Mouse (Mus musculus) kidney, adult 8-10 months (tissue): Measurements from ENCODE around the gene Vangl1.
"Not testable (repeated sequence)": the region's sequence is repeated elsewhere in the genome, so short reads cannot be mapped to it uniquely, and the experiment has no call there.

ENCODE experiments used
- DNase-seq, 2 experiments: peaks; one replicate each; pipeline ENCODE4 v3.0.0; 2022

Vangl1 gene

GRCm38 (mm10) chr3:102167555-102168210 lies 36.8 kb downstream of the Vangl1 start:
- DNase-seq: no peak

GRCm38 (mm10) chr3:102166794-102167193 lies 37.7 kb downstream of the Vangl1 start:
- DNase-seq: no peak

- no peak for DNase-seq
These were observed 38.2 kb downstream of the Vangl1 start for GRCm38 (mm10) chr3:102166287-102166620.

- DNase-seq: no peak
These were observed 38.8 kb downstream of the Vangl1 start for GRCm38 (mm10) chr3:102165536-102166286.

- DNase-seq: no peak
These were observed 39.6 kb downstream of the Vangl1 start for GRCm38 (mm10) chr3:102164911-102165310.

- DNase-seq: not testable (repeated sequence)
These were observed 40.6 kb downstream of the Vangl1 start for GRCm38 (mm10) chr3:102163861-102164260.

GRCm38 (mm10) chr3:102159423-102160325 lies 44.8 kb downstream of the Vangl1 start:
- DNase-seq: peak in 1 of 2 experiments; percentile 18

- no peak for DNase-seq
These were observed 45.6 kb downstream of the Vangl1 start for GRCm38 (mm10) chr3:102158759-102159422.

- DNase-seq: no peak
These were observed 46.8 kb downstream of the Vangl1 start for GRCm38 (mm10) chr3:102157652-102158051.

GRCm38 (mm10) chr3:102156737-102157136 lies 47.8 kb downstream of the Vangl1 start:
- DNase-seq: no peak

- DNase-seq: peak; percentile 31 to 32
These were observed 50.4 kb downstream of the Vangl1 start for GRCm38 (mm10) chr3:102154107-102154506.

GRCm38 (mm10) chr3:102152872-102153271 lies 51.6 kb downstream of the Vangl1 start:
- peak; percentile 36 to 41 for DNase-seq

- peak; percentile 19 to 31 for DNase-seq
These were observed 52.0 kb downstream of the Vangl1 start for GRCm38 (mm10) chr3:102152471-102152870.

- DNase-seq: no peak
These were observed 52.6 kb downstream of the Vangl1 start for GRCm38 (mm10) chr3:102151850-102152249.

- DNase-seq: no peak
These were observed 54.6 kb downstream of the Vangl1 start for GRCm38 (mm10) chr3:102149941-102150340.

GRCm38 (mm10) chr3:102147189-102147588 lies 57.3 kb downstream of the Vangl1 start:
- DNase-seq: no peak

GRCm38 (mm10) chr3:102146428-102146827 lies 58.1 kb downstream of the Vangl1 start:
- no peak for DNase-seq

GRCm38 (mm10) chr3:102145645-102146386 lies 58.7 kb downstream of the Vangl1 start:
- DNase-seq: no peak

- no peak for DNase-seq
These were observed 60.1 kb downstream of the Vangl1 start for GRCm38 (mm10) chr3:102144401-102144800.

- DNase-seq: no peak
These were observed 61.0 kb downstream of the Vangl1 start for GRCm38 (mm10) chr3:102143536-102143935.

- no peak for DNase-seq
These were observed 61.5 kb downstream of the Vangl1 start for GRCm38 (mm10) chr3:102142947-102143346.

GRCm38 (mm10) chr3:102141893-102142292 lies 62.6 kb downstream of the Vangl1 start:
- no peak for DNase-seq
